Mouse (Mus musculus): ENCODE results near the gene Actl10. TPM values are rescaled to one million over a fixed set of nuclear protein-coding genes. Genes with fewer than 3 reads are reported as not detected.
A peak's percentile ranks its signal among the peaks of the same experiment; 100 is the strongest.

The Actl10 gene
- polyA plus RNA-seq, 1 experiment from 2014 or later = 0.26 TPM

- ATAC-seq (replicated peaks; ENCODE audit: insufficient number of reproducible peaks, insufficient read depth, low FRiP score, low read depth) = peak; percentile 53; the same call in 1 of the 2 replicates
- no peak overlapping the region for H3K9ac ChIP-seq
- H3K27ac ChIP-seq = 0 out of 2 replicates have a peak overlapping the region, but pooled peaks have one; percentile 1
- peaks cover 25% of the 10 kb centered on the region for H3K4me1 ChIP-seq (replicated peaks)
- no peaks in the 10 kb centered on the region for H3K27me3 ChIP-seq
- H3K4me2 ChIP-seq = 0 out of 2 replicates have a peak overlapping the region, but pooled peaks have one; percentile 10
- no peak overlapping the region for H3K4me3 ChIP-seq
- no peaks in the 10 kb centered on the region for H3K9me3 ChIP-seq (replicated peaks)
- WGBS = 46% methylated on average over 15 of the region's 15 CpGs
- H3K36me3 ChIP-seq = no peaks in the 10 kb centered on the region
Observed at GRCm38 (mm10) chr2:154583906-154584872, 32.6 kb downstream of the Actl10 start.

GRCm38 (mm10) chr2:154584931-154585601 lies 33.5 kb downstream of the Actl10 start:
- H3K4me1 ChIP-seq (replicated peaks) = peaks cover 25% of the 10 kb centered on the region
- H3K9ac ChIP-seq = no peak overlapping the region
- no peaks in the 10 kb centered on the region for H3K36me3 ChIP-seq
- no peaks in the 10 kb centered on the region for H3K9me3 ChIP-seq (replicated peaks)
- no peak overlapping the region for H3K4me2 ChIP-seq
- no peak overlapping the region for H3K27ac ChIP-seq
- no peaks in the 10 kb centered on the region for H3K27me3 ChIP-seq
- WGBS = 54% methylated on average over 17 of the region's 17 CpGs
- no peak overlapping the region for H3K4me3 ChIP-seq
- no peak for ATAC-seq (replicated peaks; ENCODE audit: insufficient number of reproducible peaks, insufficient read depth, low FRiP score, low read depth)

- H3K4me2 ChIP-seq = no peak overlapping the region
Observed at GRCm38 (mm10) chr2:154586405-154586804, 34.8 kb downstream of the Actl10 start.

GRCm38 (mm10) chr2:154589051-154589450 lies 37.5 kb downstream of the Actl10 start:
- no peak for ATAC-seq (replicated peaks; ENCODE audit: insufficient number of reproducible peaks, insufficient read depth, low FRiP score, low read depth)
- 76% methylated on average over 4 of the region's 4 CpGs for whole genome bisulfite sequencing
- Histone ChIP-seq H3K27ac (no peak overlapping the region), H3K36me3 (peaks cover 2% of the 10 kb centered on the region; the same call in 1 of the 2 replicates), H3K27me3 (no peaks in the 10 kb centered on the region), H3K4me3 (no peak overlapping the region), H3K9me3 (replicated peaks) (no peaks in the 10 kb centered on the region), H3K4me1 (replicated peaks) (peaks cover 17% of the 10 kb centered on the region), H3K9ac (no peak overlapping the region), H3K4me2 (no peak overlapping the region)

More at GRCm38 (mm10) chr2:154586405-154586804, 34.8 kb downstream of the Actl10 start:
- H3K9ac ChIP-seq = no peak overlapping the region
- H3K27ac ChIP-seq = no peak overlapping the region
- H3K36me3 ChIP-seq = no peaks in the 10 kb centered on the region
- H3K9me3 ChIP-seq (replicated peaks) = no peaks in the 10 kb centered on the region
- H3K4me1 ChIP-seq (replicated peaks) = peaks cover 20% of the 10 kb centered on the region
- 77% methylated on average over 5 of the region's 5 CpGs for WGBS
- no peak for ATAC-seq (replicated peaks; ENCODE audit: insufficient number of reproducible peaks, insufficient read depth, low FRiP score, low read depth)
- H3K27me3 ChIP-seq = no peaks in the 10 kb centered on the region
- no peak overlapping the region for H3K4me3 ChIP-seq

- Histone ChIP-seq H3K27me3 (no peaks in the 10 kb centered on the region), H3K9ac (no peak overlapping the region), H3K36me3 (peaks cover 8% of the 10 kb centered on the region; the same call in 1 of the 2 replicates), H3K4me1 (replicated peaks) (peaks cover 4% of the 10 kb centered on the region; the same call in 1 of the 2 replicates), H3K4me3 (no peak overlapping the region), H3K27ac (no peak overlapping the region), H3K4me2 (no peak overlapping the region), H3K9me3 (replicated peaks) (no peaks in the 10 kb centered on the region)
- ATAC-seq (replicated peaks; ENCODE audit: insufficient number of reproducible peaks, insufficient read depth, low FRiP score, low read depth) = no peak
- WGBS = 79% methylated on average over 3 of the region's 3 CpGs
Observed at GRCm38 (mm10) chr2:154591239-154591638, 39.7 kb downstream of the Actl10 start.

- H3K4me1 ChIP-seq (replicated peaks) = peaks cover 4% of the 10 kb centered on the region; the same call in 1 of the 2 replicates
- H3K9me3 ChIP-seq (replicated peaks) = no peaks in the 10 kb centered on the region
- no peak; the same call in 1 of the 2 replicates for ATAC-seq (replicated peaks; ENCODE audit: insufficient number of reproducible peaks, insufficient read depth, low FRiP score, low read depth)
Observed at GRCm38 (mm10) chr2:154593025-154593424, 41.4 kb downstream of the Actl10 start.

GRCm38 (mm10) chr2:154595775-154596174 lies 44.2 kb downstream of the Actl10 start:
- ATAC-seq (replicated peaks; ENCODE audit: insufficient number of reproducible peaks, insufficient read depth, low FRiP score, low read depth) = no peak
- 70% methylated on average over 5 of the region's 5 CpGs for WGBS

More at GRCm38 (mm10) chr2:154593025-154593424, 41.4 kb downstream of the Actl10 start:
- Histone ChIP-seq H3K4me3 (no peak overlapping the region), H3K27ac (no peak overlapping the region), H3K36me3 (peaks cover 8% of the 10 kb centered on the region; the same call in 1 of the 2 replicates), H3K27me3 (no peaks in the 10 kb centered on the region), H3K4me2 (no peak overlapping the region), H3K9ac (no peak overlapping the region)
- WGBS = 74% methylated on average over 3 of the region's 3 CpGs

GRCm38 (mm10) chr2:154597399-154597798 lies 45.8 kb downstream of the Actl10 start:
- 93% methylated on average over 3 of the region's 3 CpGs for WGBS
- Histone ChIP-seq H3K36me3 (peaks cover 8% of the 10 kb centered on the region; the same call in 1 of the 2 replicates), H3K9me3 (replicated peaks) (no peaks in the 10 kb centered on the region), H3K27ac (no peak overlapping the region), H3K27me3 (no peaks in the 10 kb centered on the region), H3K4me1 (replicated peaks) (no peaks in the 10 kb centered on the region), H3K9ac (no peak overlapping the region), H3K4me3 (no peak overlapping the region), H3K4me2 (no peak overlapping the region)
- ATAC-seq (replicated peaks; ENCODE audit: insufficient number of reproducible peaks, insufficient read depth, low FRiP score, low read depth) = no peak

More at GRCm38 (mm10) chr2:154595775-154596174, 44.2 kb downstream of the Actl10 start:
- H3K4me1 ChIP-seq (replicated peaks) = no peaks in the 10 kb centered on the region
- H3K4me3 ChIP-seq = no peak overlapping the region
- no peaks in the 10 kb centered on the region for H3K9me3 ChIP-seq (replicated peaks)
- no peak overlapping the region for H3K4me2 ChIP-seq
- no peak overlapping the region for H3K9ac ChIP-seq
- no peaks in the 10 kb centered on the region for H3K27me3 ChIP-seq
- H3K27ac ChIP-seq = no peak overlapping the region
- peaks cover 8% of the 10 kb centered on the region; the same call in 1 of the 2 replicates for H3K36me3 ChIP-seq

- H3K4me1 ChIP-seq (replicated peaks) = peaks cover 12% of the 10 kb centered on the region
- no peak overlapping the region for H3K4me3 ChIP-seq
- no peak overlapping the region for H3K9ac ChIP-seq
- no peak overlapping the region for H3K27ac ChIP-seq
- peaks cover under 1% of the 10 kb centered on the region; the same call in 1 of the 2 replicates for H3K27me3 ChIP-seq
- H3K36me3 ChIP-seq = no peaks in the 10 kb centered on the region
- ATAC-seq (replicated peaks; ENCODE audit: insufficient number of reproducible peaks, insufficient read depth, low FRiP score, low read depth) = no peak
- H3K9me3 ChIP-seq (replicated peaks) = no peaks in the 10 kb centered on the region
- H3K4me2 ChIP-seq = no peak overlapping the region
- WGBS = 71% methylated on average over 6 of the region's 6 CpGs
Observed at GRCm38 (mm10) chr2:154600586-154600985, 49.0 kb downstream of the Actl10 start.

- Histone ChIP-seq H3K27me3 (peaks cover 4% of the 10 kb centered on the region; the same call in 1 of the 2 replicates), H3K36me3 (no peaks in the 10 kb centered on the region), H3K4me1 (replicated peaks) (peaks cover 12% of the 10 kb centered on the region), H3K9me3 (replicated peaks) (no peaks in the 10 kb centered on the region), H3K27ac (no peak overlapping the region), H3K9ac (no peak overlapping the region), H3K4me3 (no peak overlapping the region), H3K4me2 (no peak overlapping the region)
- no peak for ATAC-seq (replicated peaks; ENCODE audit: insufficient number of reproducible peaks, insufficient read depth, low FRiP score, low read depth)
- 71% methylated on average over 3 of the region's 3 CpGs for WGBS
Observed at GRCm38 (mm10) chr2:154601324-154601723, 49.7 kb downstream of the Actl10 start.

All from heart, embryonic 15.5 days (tissue).